Mouse (Mus musculus) heart, postnatal 0 days (tissue): ENCODE measurements around the gene S1pr2. TPM values are rescaled to one million over a fixed set of nuclear protein-coding genes. Genes with fewer than 3 reads are reported as not detected.

Source experiments
- ATAC-seq: fragments of 200-750 bp; cut with Nextera tagmentation; 2 replicates; pipeline ENCODE4 v1.8.0; 2017; ENCODE audit warnings: low read depth, moderate number of reproducible peaks, moderate library complexity; ENCODE audit not compliant: insufficient read depth
- DNase-seq: peaks from one replicate; pipeline ENCODE4 v3.0.0-alpha.2; 2016; ENCODE audit warnings: low spot score
- H3K27ac ChIP-seq: fragments of 300-500 bp; sonication (generic); 2 replicates; pipeline ENCODE4 v1.5.1; 2014; ENCODE audit warnings: low read depth, mild to moderate bottlenecking
- H3K27me3 ChIP-seq: fragments of 300-500 bp; sonication (generic); 2 replicates; pipeline ENCODE4 v1.6.1; 2014; ENCODE audit warnings: low read length, mixed read lengths; ENCODE audit not compliant: control insufficient read depth, insufficient read depth
- H3K36me3 ChIP-seq: fragments of 300-500 bp; sonication (generic); replicated peaks from 2 replicates; pipeline ENCODE4 v1.6.1; 2014; ENCODE audit warnings: low read length, mixed read lengths; ENCODE audit not compliant: control insufficient read depth, insufficient read depth
- H3K4me1 ChIP-seq: fragments of 300-500 bp; sonication (generic); 2 replicates; pipeline ENCODE4 v1.6.1; 2014; ENCODE audit warnings: antibody characterized with exemption; ENCODE audit not compliant: control insufficient read depth, insufficient read depth
- H3K4me2 ChIP-seq: fragments of 300-500 bp; sonication (generic); 2 replicates; pipeline ENCODE4 v1.6.1; 2014; ENCODE audit warnings: low read depth, mild to moderate bottlenecking, low read length, moderate library complexity
- H3K4me3 ChIP-seq: fragments of 300-500 bp; sonication (generic); 2 replicates; pipeline ENCODE4 v1.5.1; 2014; ENCODE audit warnings: low read depth, low read length
- H3K9ac ChIP-seq: fragments of 300-500 bp; sonication (generic); replicated peaks from 2 replicates; pipeline ENCODE4 v1.6.1; 2014; ENCODE audit warnings: low read depth, low read length, mixed read lengths
- H3K9me3 ChIP-seq: fragments of 300-500 bp; sonication (generic); replicated peaks from 2 replicates; pipeline ENCODE4 v1.6.1; 2016; ENCODE audit warnings: low read length; ENCODE audit not compliant: control insufficient read depth
- CTCF ChIP-seq: IDR thresholded peaks from 2 replicates; pipeline ENCODE4 v1.5.1; 2016; ENCODE audit warnings: antibody characterized with exemption, control low read depth, low read depth
- EP300 ChIP-seq: IDR thresholded peaks from 2 replicates; pipeline ENCODE4 v1.6.1; 2016; ENCODE audit warnings: antibody characterized with exemption, low read depth
- WGBS: fragments of 180-500 bp; shearing (Covaris S2); extraction: QIAGEN DNeasy Blood & Tissue Kit; methylation state at CpG from one replicate; pipeline ENCODE4 v1.1.7; 2014; 5-methylcytosine and 5-hydroxymethylcytosine counted together
- polyA plus RNA-seq: library from polyadenylated mRNA; unstranded; fragments of >200 nt; fragmentation: Nextera tagmentation; extraction: Ambion mirVana; gene quantifications from 2 replicates; pipeline ENCODE4 v1.2.1, GENCODE M21; 2015
- total RNA-seq: library from RNA; depleted of rRNA; stranded (reverse); fragments of >200 nt; gene quantifications from 2 replicates; pipeline ENCODE4 v1.2.3, GENCODE M21; 2014; ENCODE audit warnings: low replicate concordance

S1pr2 gene
- total and polyA plus RNA-seq, 2 experiments from 2014 or later = 7.4 to 8.5 TPM

DNA sequence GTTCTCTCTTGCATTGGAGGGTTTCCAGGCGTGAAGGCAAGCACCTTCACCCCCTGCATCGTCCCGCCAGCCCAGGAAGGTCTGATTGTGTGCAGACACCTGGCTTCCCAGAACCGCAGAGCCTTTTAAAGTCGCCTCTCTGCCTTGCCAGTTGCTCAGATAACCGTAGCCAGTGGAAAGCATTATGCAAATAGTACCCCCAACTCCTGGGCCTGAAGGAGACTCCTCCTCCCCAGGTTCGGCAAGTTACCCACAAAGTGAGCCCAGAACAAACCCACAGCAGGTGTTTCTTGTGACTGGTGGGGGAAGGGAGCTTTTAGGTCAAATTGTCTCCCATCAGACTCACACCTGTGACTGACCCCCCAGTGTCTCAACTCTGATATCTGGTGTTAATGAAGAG is 11.4 kb upstream of the S1pr2 start:
- ATAC-seq (no peak), DNase-seq (no peak)
- Histone ChIP-seq H3K36me3 (no peaks in the 10 kb centered on the region), H3K4me1 (peaks cover 7% of the 10 kb centered on the region; the same call in 1 of the 2 replicates), H3K4me2 (no peak overlapping the region), H3K4me3 (no peak overlapping the region), H3K27ac (no peak overlapping the region), H3K9me3 (no peaks in the 10 kb centered on the region), H3K27me3 (no peaks in the 10 kb centered on the region), H3K9ac (no peak overlapping the region)
- TF ChIP-seq CTCF (no peak), EP300 (no peak)
- 28% methylated on average over 7 of the region's 7 CpGs for WGBS

DNA sequence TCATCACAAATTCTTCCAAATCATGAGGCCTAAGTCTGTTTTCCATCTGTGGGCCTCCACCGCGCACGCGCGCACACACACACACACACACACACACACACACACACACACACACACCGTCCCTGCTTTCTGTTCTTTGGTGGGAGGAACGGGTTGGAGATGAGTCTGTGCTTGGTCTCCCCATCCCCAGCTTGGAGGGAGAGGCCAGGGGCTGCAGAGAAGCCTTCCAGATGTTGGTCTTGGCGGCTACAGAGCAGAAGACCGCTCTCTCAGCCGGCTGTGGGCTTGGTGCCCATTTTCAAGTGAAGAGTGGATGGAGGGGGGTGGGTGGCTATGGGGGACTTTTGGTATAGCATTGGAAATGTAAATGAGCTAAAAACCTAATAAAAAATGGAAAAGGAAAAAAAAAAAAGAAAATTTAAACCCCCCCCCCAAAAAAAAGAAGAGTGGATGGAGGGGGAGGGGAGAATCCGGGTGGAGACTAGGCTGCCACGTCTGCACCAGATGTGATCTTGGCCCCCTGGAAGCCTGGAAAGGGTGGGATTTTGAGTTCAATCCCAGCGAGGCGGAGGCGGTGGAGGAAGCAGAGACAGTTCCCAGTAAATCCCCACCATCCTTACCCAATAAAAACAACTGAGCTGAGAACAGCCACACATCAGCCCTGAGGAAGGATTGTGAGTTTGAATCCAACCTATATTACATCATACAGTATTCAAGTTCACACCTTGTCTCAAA is 10.5 kb upstream of the S1pr2 start:
- WGBS = 54% methylated on average over 15 of the region's 15 CpGs
- DNase-seq (no peak), ATAC-seq (peak; percentile 61)
- Histone ChIP-seq H3K4me3 (no peak overlapping the region), H3K27ac (0 out of 2 replicates have a peak overlapping the region, but pooled peaks have one; percentile 18), H3K4me2 (no peak overlapping the region), H3K4me1 (peaks cover 8% of the 10 kb centered on the region; the same call in 1 of the 2 replicates), H3K9ac (no peak overlapping the region), H3K36me3 (no peaks in the 10 kb centered on the region), H3K9me3 (no peaks in the 10 kb centered on the region), H3K27me3 (no peaks in the 10 kb centered on the region)
- TF ChIP-seq EP300 = no peak
- TF ChIP-seq CTCF = no peak

DNA sequence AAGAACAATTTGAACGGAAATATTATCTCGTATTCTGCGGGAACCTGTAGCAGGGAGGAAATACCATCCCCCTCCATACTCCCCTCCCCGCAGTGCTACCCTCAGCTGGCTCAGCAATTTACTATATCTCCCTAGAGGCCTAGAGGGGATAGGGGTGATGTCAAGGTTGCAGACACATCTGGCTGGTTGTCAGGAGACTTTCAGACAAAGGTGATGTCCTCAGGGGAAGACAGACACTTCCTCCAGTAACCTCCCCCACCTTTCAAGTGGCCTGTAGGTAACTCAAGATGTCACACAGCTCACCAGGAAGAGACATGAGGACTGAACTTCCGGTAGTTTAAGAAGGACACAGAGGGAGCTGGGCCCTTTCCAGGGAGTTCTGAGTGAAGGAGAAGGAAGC is 6.6 kb upstream of the S1pr2 start:
- Histone ChIP-seq H3K4me3 (no peak overlapping the region), H3K4me1 (peaks cover 8% of the 10 kb centered on the region; the same call in 1 of the 2 replicates), H3K4me2 (no peak overlapping the region), H3K36me3 (no peaks in the 10 kb centered on the region), H3K27me3 (no peaks in the 10 kb centered on the region), H3K9me3 (no peaks in the 10 kb centered on the region), H3K27ac (no peak overlapping the region), H3K9ac (no peak overlapping the region)
- ATAC-seq (no peak), DNase-seq (no peak)
- TF ChIP-seq EP300 (no peak), CTCF (no peak)
- WGBS = 27% methylated on average over 5 of the region's 5 CpGs

DNA sequence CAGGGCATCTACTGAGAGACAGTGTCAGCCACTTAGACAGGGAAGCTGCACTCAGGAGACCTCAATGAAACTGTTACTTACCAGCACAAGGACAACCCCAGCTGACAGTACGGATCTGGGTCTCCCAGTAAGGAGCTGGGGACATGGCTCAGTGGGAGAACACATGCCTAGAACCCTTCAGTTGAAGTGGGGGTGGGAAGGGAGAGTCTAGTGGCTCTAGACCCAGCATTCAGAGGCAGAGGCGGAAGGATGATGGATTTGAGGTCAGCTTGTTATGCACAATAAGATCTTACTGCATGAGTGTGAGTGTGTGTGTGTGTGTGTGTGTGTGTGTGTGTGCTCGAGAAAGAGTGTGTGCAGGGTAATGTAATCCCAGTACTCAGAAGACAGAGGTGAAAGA is 5.6 kb upstream of the S1pr2 start:
- ATAC-seq (no peak), DNase-seq (no peak)
- H3K36me3 ChIP-seq = no peaks in the 10 kb centered on the region
- no peaks in the 10 kb centered on the region for H3K27me3 ChIP-seq
- no peak overlapping the region for H3K4me2 ChIP-seq
- H3K27ac ChIP-seq = no peak overlapping the region
- no peak overlapping the region for H3K4me3 ChIP-seq
- no peak for TF ChIP-seq CTCF
- no peak for TF ChIP-seq EP300
- 61% methylated on average over 3 of the region's 3 CpGs for WGBS
- H3K9ac ChIP-seq = no peak overlapping the region
- peaks cover 9% of the 10 kb centered on the region; the same call in 1 of the 2 replicates for H3K4me1 ChIP-seq
- H3K9me3 ChIP-seq = no peaks in the 10 kb centered on the region

DNA sequence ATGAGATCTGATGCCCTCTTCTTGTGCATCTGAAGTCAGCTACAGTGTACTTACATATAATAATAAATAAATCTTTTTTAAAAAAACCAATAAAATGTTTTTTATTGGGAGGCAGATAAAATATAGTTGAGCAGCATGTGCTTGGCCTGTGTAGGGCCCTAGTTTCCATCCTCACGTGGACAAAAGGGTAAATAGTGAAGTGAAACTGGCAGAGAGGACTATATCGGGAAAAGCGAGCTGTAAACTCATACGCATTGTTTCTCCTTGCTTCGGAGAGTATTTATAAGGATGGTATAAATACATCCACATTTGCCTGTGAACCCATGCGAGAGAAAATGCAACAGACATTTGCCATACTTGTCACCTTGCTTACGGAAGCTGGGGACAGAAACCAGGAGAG is 3.2 kb upstream of the S1pr2 start:
- Histone ChIP-seq H3K27ac (no peak overlapping the region), H3K9me3 (no peaks in the 10 kb centered on the region), H3K4me1 (peaks cover 20% of the 10 kb centered on the region; the same call in 1 of the 2 replicates), H3K9ac (no peak overlapping the region), H3K4me3 (no peak overlapping the region), H3K27me3 (no peaks in the 10 kb centered on the region), H3K36me3 (no peaks in the 10 kb centered on the region), H3K4me2 (no peak overlapping the region)
- no peak for DNase-seq
- ATAC-seq = no peak
- WGBS = 85% methylated on average over 7 of the region's 7 CpGs
- no peak for TF ChIP-seq EP300

DNA sequence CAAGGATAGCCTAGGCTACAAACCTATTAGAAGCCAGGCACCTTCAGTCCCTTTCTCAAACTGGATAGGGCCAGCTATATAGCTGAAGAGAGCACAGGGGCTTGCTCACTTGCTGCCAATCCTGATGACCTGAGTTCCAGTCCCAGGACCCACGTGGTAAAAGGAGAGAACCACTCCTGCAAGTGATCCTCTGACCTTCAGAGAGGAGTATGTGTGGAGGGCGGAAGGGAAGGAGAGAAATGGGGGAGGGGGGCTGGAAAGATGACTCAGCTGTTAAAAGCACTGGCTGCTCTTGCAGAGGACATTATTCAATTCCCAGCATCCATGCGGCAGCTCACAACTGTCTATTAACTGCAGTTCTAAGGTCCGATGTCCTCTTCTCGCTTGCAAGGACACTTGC is 2.6 kb upstream of the S1pr2 start:
- WGBS = 51% methylated on average over 5 of the region's 5 CpGs
- Histone ChIP-seq H3K9me3 (no peaks in the 10 kb centered on the region), H3K36me3 (no peaks in the 10 kb centered on the region), H3K27ac (peak overlapping the region; percentile 41; the same call in 1 of the 2 replicates), H3K4me1 (peaks cover 25% of the 10 kb centered on the region; the same call in 1 of the 2 replicates), H3K4me3 (no peak overlapping the region), H3K27me3 (no peaks in the 10 kb centered on the region), H3K4me2 (no peak overlapping the region), H3K9ac (no peak overlapping the region)
- TF ChIP-seq EP300 = no peak
- no peak for TF ChIP-seq CTCF
- ATAC-seq (no peak), DNase-seq (no peak)
